Mouse (Mus musculus): ENCODE results near the gene Gm28036. TPM values are rescaled to one million over a fixed set of nuclear protein-coding genes. Genes with fewer than 3 reads are reported as not detected.

The Gm28036 gene
- 20.7 and 21.4 TPM in 2 replicates for polyA plus RNA-seq (2015; fragmentation: Nextera tagmentation; extraction: Ambion mirVana)

DNA sequence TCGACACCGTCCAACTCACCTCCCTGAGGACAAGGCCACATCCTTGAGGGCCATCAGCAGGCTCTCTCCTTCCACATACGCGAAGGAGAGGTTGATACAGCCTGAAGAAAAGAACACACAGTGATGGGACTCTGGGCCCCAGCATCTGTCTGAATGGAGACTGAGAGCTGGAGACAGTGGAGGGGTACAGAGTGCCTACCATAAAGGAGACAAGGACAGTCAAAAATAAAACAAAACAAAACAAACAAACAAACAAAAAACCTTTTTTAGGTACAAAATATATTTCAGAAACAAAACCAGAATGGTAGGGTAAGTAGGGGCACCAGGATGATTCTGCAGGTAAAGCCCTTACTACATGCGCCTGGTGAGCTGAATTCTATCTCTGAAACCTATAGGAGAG, at the start of gene Gm28036:
Gm28036 (minus strand) TSS at position 101 of the 400 bp plus-strand sequence.
- Histone ChIP-seq H3K4me3 (ENCODE audit: low read length) (no peak within 1 kb of the TSS), H3K9ac (ENCODE audit: low read length) (no peak within 1 kb of the TSS), H3K27me3 (ENCODE audit: control insufficient read depth, insufficient read depth, low read depth, low read length) (no peaks in the 10 kb centered on the region), H3K36me3 (ENCODE audit: control insufficient read depth, insufficient read depth, low read length) (peaks cover 8% of the 10 kb centered on the region; the same call in 1 of the 2 replicates), H3K4me1 (replicated peaks; ENCODE audit: control insufficient read depth, insufficient read depth, low read length) (no peaks in the 10 kb centered on the region), H3K4me2 (ENCODE audit: low read depth, low read length) (no peak within 1 kb of the TSS), H3K27ac (ENCODE audit: low read length) (no peak within 1 kb of the TSS), H3K9me3 (ENCODE audit: control insufficient read depth, low read length) (no peaks in the 10 kb centered on the region)
- WGBS = 95% methylated on average over 5 of the region's 5 CpGs
- ATAC-seq (ENCODE audit: low read depth) = no peak

DNA sequence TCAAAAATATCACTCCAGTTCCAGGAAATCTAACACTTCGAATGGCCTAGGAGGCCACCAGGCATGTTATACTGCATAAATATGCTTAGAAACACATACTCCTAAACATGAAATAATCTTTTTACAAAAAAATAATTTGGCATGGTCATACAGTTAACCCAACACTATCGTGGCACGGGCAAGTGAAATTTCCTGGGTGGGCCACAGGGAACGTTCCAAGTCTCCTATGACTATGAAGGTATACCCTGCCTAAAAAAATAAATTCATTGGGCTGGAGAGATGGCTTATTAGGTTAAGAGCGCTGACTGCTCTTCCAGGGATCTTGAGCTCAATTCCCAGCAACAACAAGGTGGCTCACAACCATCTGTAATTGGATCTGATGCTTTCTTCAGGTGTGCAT, 39.7 kb upstream of the Gm28036 start:
- Histone ChIP-seq H3K9ac (ENCODE audit: low read length) (no peak overlapping the region), H3K36me3 (ENCODE audit: control insufficient read depth, insufficient read depth, low read length) (peaks cover 67% of the 10 kb centered on the region), H3K27me3 (ENCODE audit: control insufficient read depth, insufficient read depth, low read depth, low read length) (no peaks in the 10 kb centered on the region), H3K4me1 (replicated peaks; ENCODE audit: control insufficient read depth, insufficient read depth, low read length) (no peaks in the 10 kb centered on the region), H3K4me3 (ENCODE audit: low read length) (no peak overlapping the region), H3K27ac (ENCODE audit: low read length) (no peak overlapping the region), H3K4me2 (ENCODE audit: low read depth, low read length) (no peak overlapping the region), H3K9me3 (ENCODE audit: control insufficient read depth, low read length) (no peaks in the 10 kb centered on the region)
- 93% methylated on average over 5 of the region's 5 CpGs for WGBS
- no peak for ATAC-seq (ENCODE audit: low read depth)

DNA sequence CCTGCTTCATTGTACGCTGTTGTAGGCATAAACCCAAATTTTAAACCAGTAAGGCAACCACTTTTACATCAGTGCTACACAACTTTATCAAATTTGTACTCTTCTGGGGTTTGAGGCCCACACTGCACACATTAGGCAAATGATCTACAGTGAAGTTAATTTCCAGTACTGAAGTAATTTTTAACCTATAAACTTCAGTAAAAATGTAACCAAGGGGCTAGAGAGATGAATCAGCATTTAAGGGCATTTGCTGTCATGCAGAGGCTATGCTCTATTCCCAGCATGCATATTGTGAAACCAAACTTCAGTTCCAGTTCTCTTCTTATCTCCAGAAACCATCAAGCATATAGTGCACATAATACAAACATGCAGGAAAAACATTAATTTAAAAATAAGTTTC, 38.6 kb upstream of the Gm28036 start:
- H3K9ac ChIP-seq (ENCODE audit: low read length) = no peak overlapping the region
- no peaks in the 10 kb centered on the region for H3K9me3 ChIP-seq (ENCODE audit: control insufficient read depth, low read length)
- H3K27me3 ChIP-seq (ENCODE audit: control insufficient read depth, insufficient read depth, low read depth, low read length) = no peaks in the 10 kb centered on the region
- no peaks in the 10 kb centered on the region for H3K4me1 ChIP-seq (replicated peaks; ENCODE audit: control insufficient read depth, insufficient read depth, low read length)
- WGBS = 88% methylated on average over 1 of the region's 1 CpGs
- no peak overlapping the region for H3K4me3 ChIP-seq (ENCODE audit: low read length)
- no peak overlapping the region for H3K4me2 ChIP-seq (ENCODE audit: low read depth, low read length)
- ATAC-seq (ENCODE audit: low read depth) = no peak
- H3K36me3 ChIP-seq (ENCODE audit: control insufficient read depth, insufficient read depth, low read length) = peaks cover 65% of the 10 kb centered on the region
- no peak overlapping the region for H3K27ac ChIP-seq (ENCODE audit: low read length)

DNA sequence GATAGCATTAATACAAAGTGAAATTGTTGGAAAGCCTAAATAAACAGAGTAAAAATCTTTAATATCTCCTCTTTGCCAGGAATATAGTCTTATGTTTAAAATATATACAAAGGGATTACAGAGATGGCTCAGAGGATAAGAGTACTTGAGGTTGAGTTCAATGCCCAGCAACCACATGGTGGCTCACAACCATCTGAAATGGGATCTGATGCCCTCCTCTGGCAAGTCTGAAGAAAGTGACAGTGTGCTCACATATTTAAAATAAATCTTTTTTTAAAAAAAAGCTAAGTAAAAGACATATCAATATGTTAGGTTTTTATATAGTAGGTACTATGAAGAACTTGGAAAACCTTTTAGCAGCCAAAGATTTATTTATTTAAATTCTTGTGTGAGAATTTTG, 24.6 kb upstream of the Gm28036 start:
- Histone ChIP-seq H3K9ac (ENCODE audit: low read length) (no peak overlapping the region), H3K27ac (ENCODE audit: low read length) (no peak overlapping the region), H3K27me3 (ENCODE audit: control insufficient read depth, insufficient read depth, low read depth, low read length) (no peaks in the 10 kb centered on the region), H3K9me3 (ENCODE audit: control insufficient read depth, low read length) (no peaks in the 10 kb centered on the region), H3K36me3 (ENCODE audit: control insufficient read depth, insufficient read depth, low read length) (peaks cover 39% of the 10 kb centered on the region), H3K4me3 (ENCODE audit: low read length) (no peak overlapping the region), H3K4me1 (replicated peaks; ENCODE audit: control insufficient read depth, insufficient read depth, low read length) (no peaks in the 10 kb centered on the region), H3K4me2 (ENCODE audit: low read depth, low read length) (no peak overlapping the region)
- ATAC-seq (ENCODE audit: low read depth) = no peak

DNA sequence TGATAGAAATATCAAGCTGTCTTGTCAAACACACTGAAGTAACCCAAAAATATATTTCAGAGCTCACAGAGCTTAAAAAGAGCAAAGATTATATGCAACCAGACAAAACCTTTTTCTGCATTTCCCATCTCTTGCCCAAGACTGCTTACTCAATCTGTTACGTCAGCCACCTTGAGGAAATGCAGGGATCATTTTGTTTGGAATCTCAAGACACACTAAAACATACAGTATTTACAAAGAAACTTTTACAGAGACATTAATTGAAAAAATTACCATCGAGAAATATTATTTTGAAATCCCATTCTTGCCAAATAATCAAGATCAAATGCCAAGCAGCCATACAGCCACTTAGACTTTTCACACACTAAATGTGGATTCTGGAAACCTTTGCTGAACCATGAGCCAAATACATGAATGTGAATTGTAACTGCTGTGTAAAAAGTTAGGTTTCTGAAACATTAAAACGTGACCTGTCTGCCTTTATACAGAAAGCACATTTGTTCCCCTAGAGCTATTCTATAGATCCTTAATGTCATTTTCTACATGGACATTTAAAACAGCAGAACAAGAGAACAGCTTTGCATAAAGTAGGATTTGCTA, 20.5 kb upstream of the Gm28036 start:
- no peaks in the 10 kb centered on the region for H3K27me3 ChIP-seq (ENCODE audit: control insufficient read depth, insufficient read depth, low read depth, low read length)
- H3K9ac ChIP-seq (ENCODE audit: low read length) = no peak overlapping the region
- whole genome bisulfite sequencing = 82% methylated on average over 3 of the region's 3 CpGs
- H3K4me1 ChIP-seq (replicated peaks; ENCODE audit: control insufficient read depth, insufficient read depth, low read length) = peaks cover 4% of the 10 kb centered on the region
- no peak for ATAC-seq (ENCODE audit: low read depth)
- peaks cover 24% of the 10 kb centered on the region for H3K36me3 ChIP-seq (ENCODE audit: control insufficient read depth, insufficient read depth, low read length)
- no peak overlapping the region for H3K4me3 ChIP-seq (ENCODE audit: low read length)
- H3K4me2 ChIP-seq (ENCODE audit: low read depth, low read length) = no peak overlapping the region
- H3K27ac ChIP-seq (ENCODE audit: low read length) = no peak overlapping the region
- H3K9me3 ChIP-seq (ENCODE audit: control insufficient read depth, low read length) = no peaks in the 10 kb centered on the region

DNA sequence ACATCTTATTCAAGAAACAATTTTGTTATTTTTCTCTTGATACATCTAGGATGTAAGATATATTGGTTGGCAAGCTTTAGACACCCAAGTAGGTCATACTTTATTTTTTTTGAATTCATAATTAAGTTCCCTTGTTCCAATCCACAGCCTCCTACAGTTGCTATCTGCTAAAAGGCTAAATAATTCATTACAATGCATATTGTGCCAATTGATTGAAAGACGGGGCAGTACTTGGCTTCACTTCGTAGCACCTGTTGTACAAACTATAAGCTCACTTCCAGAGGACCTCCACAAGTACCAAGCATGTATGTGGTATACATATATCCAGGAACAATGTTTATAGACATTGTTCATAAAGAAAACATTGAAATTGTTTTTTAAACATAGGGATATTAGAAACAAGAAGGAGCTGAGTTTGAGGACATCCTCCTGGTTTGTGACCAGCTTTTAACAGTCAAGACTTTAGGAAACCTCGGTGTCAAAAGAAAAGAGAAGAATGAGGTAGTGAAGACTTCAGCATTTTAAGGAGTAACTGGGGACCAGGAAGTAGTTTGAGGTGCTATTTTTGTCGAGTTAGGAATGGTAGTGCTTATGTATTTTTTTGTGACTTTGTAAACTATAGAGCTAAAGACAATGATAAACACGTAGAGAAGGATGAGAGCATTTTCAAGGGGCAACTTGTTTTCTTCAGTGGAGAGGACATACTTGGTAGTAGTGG, 19.5 kb upstream of the Gm28036 start:
- Histone ChIP-seq H3K9me3 (ENCODE audit: control insufficient read depth, low read length) (no peaks in the 10 kb centered on the region), H3K27ac (ENCODE audit: low read length) (no peak overlapping the region), H3K36me3 (ENCODE audit: control insufficient read depth, insufficient read depth, low read length) (peaks cover 24% of the 10 kb centered on the region), H3K4me3 (ENCODE audit: low read length) (no peak overlapping the region), H3K4me2 (ENCODE audit: low read depth, low read length) (no peak overlapping the region), H3K27me3 (ENCODE audit: control insufficient read depth, insufficient read depth, low read depth, low read length) (no peaks in the 10 kb centered on the region), H3K9ac (ENCODE audit: low read length) (no peak overlapping the region), H3K4me1 (replicated peaks; ENCODE audit: control insufficient read depth, insufficient read depth, low read length) (peaks cover 4% of the 10 kb centered on the region)
- 61% methylated on average over 5 of the region's 5 CpGs for WGBS
- ATAC-seq (ENCODE audit: low read depth) = no peak

DNA sequence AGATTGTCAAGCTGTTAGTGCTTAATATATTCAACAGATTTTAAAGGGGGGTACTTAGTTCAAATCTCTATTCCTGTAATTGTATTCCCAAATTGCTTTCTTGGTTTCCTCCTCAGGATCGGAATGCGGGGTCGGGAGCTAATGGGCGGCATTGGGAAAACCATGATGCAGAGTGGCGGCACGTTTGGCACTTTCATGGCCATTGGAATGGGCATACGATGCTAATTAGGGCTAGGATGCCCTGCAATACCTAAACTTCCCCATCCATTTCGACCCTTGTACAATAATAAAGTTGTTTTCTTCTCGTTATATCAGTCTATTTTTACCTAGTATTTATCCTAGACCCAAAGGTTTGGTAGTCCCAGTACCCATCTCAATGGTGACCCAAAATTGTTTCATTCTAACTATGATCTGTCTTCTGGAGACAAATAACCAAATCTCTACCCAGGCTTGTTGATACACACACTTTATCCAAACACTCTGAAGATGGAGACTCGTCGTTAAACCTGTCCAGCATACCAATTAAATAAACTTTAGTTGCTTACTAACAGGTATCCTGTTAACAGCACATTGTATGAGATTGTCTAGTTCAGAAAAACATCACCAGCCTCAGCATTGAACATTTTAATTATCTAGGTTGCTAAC, 18.7 kb upstream of the Gm28036 start:
- Histone ChIP-seq H3K27me3 (ENCODE audit: control insufficient read depth, insufficient read depth, low read depth, low read length) (no peaks in the 10 kb centered on the region), H3K27ac (ENCODE audit: low read length) (no peak overlapping the region), H3K36me3 (ENCODE audit: control insufficient read depth, insufficient read depth, low read length) (peaks cover 23% of the 10 kb centered on the region), H3K4me1 (replicated peaks; ENCODE audit: control insufficient read depth, insufficient read depth, low read length) (peaks cover 4% of the 10 kb centered on the region), H3K4me3 (ENCODE audit: low read length) (no peak overlapping the region), H3K4me2 (ENCODE audit: low read depth, low read length) (peak overlapping the region; percentile 71), H3K9me3 (ENCODE audit: control insufficient read depth, low read length) (no peaks in the 10 kb centered on the region), H3K9ac (ENCODE audit: low read length) (0 out of 2 replicates have a peak overlapping the region, but pooled peaks have one; percentile 35)
- WGBS = 53% methylated on average over 11 of the region's 11 CpGs
- no peak for ATAC-seq (ENCODE audit: low read depth)

DNA sequence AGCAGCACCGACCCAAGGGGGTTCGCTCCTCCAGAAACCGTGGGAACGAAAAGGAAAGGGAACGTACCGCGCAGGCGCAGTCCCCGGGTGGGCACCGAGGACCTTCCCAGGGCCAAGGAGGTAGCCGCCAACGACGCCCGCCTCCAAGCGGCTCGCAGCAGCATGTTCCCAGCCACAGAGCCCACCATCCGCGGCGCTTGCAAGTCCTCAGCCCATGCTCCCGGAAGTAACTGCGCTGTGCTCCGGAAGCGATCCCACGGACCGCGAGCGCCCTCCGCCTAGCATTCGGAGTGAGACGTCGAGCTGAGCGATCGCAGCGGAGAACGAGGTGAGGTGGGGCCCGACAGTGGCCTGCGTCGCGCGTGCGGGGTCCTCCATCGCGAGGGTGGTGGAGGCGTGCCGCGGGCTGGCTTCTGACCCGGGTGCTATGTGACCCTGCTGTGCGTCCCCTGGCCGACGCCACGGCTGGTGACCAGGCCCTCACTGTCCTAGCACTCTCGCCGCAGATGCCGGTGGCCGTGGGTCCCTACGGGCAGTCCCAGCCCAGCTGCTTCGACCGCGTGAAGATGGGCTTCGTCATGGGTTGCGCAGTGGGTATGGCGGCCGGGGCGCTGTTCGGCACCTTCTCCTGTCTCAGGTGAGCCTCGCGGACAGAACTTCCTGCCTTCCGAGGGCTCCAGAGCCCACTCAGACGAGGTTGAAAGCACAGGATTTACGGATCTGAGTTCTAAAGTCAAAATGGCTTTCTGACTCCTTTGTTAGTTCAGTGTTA, 17.2 kb upstream of the Gm28036 start, which contains the start of the genes Romo1 and Nfs1:
Romo1 (plus strand) TSS at position 87 of the 772 bp plus-strand sequence.
Nfs1 (minus strand) TSS at position 234 of the 772 bp plus-strand sequence.
- WGBS = under 1% methylated on average over 60 of the region's 70 CpGs
- peak within 1 kb of the TSS; percentile 86 for H3K4me3 ChIP-seq (ENCODE audit: low read length)
- H3K9me3 ChIP-seq (ENCODE audit: control insufficient read depth, low read length) = no peaks in the 10 kb centered on the region
- peak within 1 kb of the TSS; percentile 71 for H3K4me2 ChIP-seq (ENCODE audit: low read depth, low read length)
- peak within 1 kb of the TSS; percentile 95 for H3K27ac ChIP-seq (ENCODE audit: low read length)
- peak; percentile 98 for ATAC-seq (ENCODE audit: low read depth)
- H3K9ac ChIP-seq (ENCODE audit: low read length) = peak within 1 kb of the TSS; percentile 95
- H3K36me3 ChIP-seq (ENCODE audit: control insufficient read depth, insufficient read depth, low read length) = peaks cover 15% of the 10 kb centered on the region
- peaks cover 4% of the 10 kb centered on the region for H3K4me1 ChIP-seq (replicated peaks; ENCODE audit: control insufficient read depth, insufficient read depth, low read length)
- H3K27me3 ChIP-seq (ENCODE audit: control insufficient read depth, insufficient read depth, low read depth, low read length) = no peaks in the 10 kb centered on the region

DNA sequence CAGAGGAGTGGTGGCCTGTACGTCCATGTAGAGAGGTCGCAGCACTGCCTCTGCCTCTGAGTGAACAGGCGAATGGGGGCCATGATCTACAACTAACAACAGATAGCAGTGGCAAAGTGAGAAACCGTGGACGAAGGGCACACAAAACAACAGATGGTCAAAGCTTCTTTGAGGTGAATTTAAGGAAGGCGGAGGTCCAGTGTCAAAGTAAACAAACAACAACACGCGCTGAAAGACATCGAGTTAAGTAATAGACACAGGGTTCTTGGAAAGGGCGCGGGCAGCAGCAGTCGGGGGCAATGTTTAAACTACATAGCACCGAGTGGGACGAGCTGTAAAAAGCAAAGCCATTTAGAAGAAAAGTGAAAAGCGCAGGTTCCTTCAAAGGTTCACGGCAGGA, 16.5 kb upstream of the Gm28036 start:
- H3K4me2 ChIP-seq (ENCODE audit: low read depth, low read length) = peak overlapping the region; percentile 71
- peak overlapping the region; percentile 86 for H3K4me3 ChIP-seq (ENCODE audit: low read length)
- peak; percentile 3 for ATAC-seq (ENCODE audit: low read depth)
- peak overlapping the region; percentile 95 for H3K27ac ChIP-seq (ENCODE audit: low read length)
- peaks cover 4% of the 10 kb centered on the region for H3K4me1 ChIP-seq (replicated peaks; ENCODE audit: control insufficient read depth, insufficient read depth, low read length)
- H3K36me3 ChIP-seq (ENCODE audit: control insufficient read depth, insufficient read depth, low read length) = peaks cover 11% of the 10 kb centered on the region
- under 1% methylated on average over 16 of the region's 16 CpGs for WGBS
- H3K27me3 ChIP-seq (ENCODE audit: control insufficient read depth, insufficient read depth, low read depth, low read length) = no peaks in the 10 kb centered on the region
- no peaks in the 10 kb centered on the region for H3K9me3 ChIP-seq (ENCODE audit: control insufficient read depth, low read length)
- H3K9ac ChIP-seq (ENCODE audit: low read length) = peak overlapping the region; percentile 95

All from lung, embryonic 16.5 days (tissue).